Mouse (Mus musculus) limb, embryonic 11.5 days (tissue): ENCODE results near the gene Glipr1l3. TPM values are rescaled to one million over a fixed set of nuclear protein-coding genes. Genes with fewer than 3 reads are reported as not detected.
"Not testable (repeated sequence)": the region's sequence is repeated elsewhere in the genome, so short reads cannot be mapped to it uniquely, and the experiment has no call there.

Experiments
- ATAC-seq: fragments of 200-750 bp; cut with Nextera tagmentation; 2 replicates; pipeline ENCODE4 v1.8.0; 2017; ENCODE audit warnings: low read depth; ENCODE audit not compliant: insufficient number of reproducible peaks, low FRiP score, low TSS enrichment
- DNase-seq: peaks from one replicate; pipeline ENCODE4 v3.0.0-alpha.2; 2015; ENCODE audit warnings: low spot score
- H3K27ac ChIP-seq: fragments of 300-500 bp; sonication (generic); replicated peaks from 2 replicates; pipeline ENCODE4 v1.5.1; 2014; ENCODE audit warnings: low read depth, mild to moderate bottlenecking, low read length
- H3K27me3 ChIP-seq: fragments of 300-500 bp; sonication (generic); 2 replicates; pipeline ENCODE4 v1.6.1; 2014; ENCODE audit warnings: mild to moderate bottlenecking, low read length, mixed read lengths; ENCODE audit not compliant: control insufficient read depth, insufficient read depth
- H3K36me3 ChIP-seq: fragments of 300-500 bp; sonication (generic); 2 replicates; pipeline ENCODE4 v1.6.1; 2014; ENCODE audit warnings: mild to moderate bottlenecking, low read length, moderate library complexity, mixed read lengths; ENCODE audit not compliant: control insufficient read depth, insufficient read depth
- H3K4me1 ChIP-seq: fragments of 300-500 bp; sonication (generic); 2 replicates; pipeline ENCODE4 v1.6.1; 2014; ENCODE audit warnings: low read length, mixed read lengths; ENCODE audit not compliant: control insufficient read depth, insufficient read depth
- H3K4me2 ChIP-seq: fragments of 300-500 bp; sonication (generic); 2 replicates; pipeline ENCODE4 v1.6.1; 2014; ENCODE audit warnings: low read depth, mild to moderate bottlenecking, moderate library complexity; ENCODE audit not compliant: severe bottlenecking
- H3K4me3 ChIP-seq: fragments of 300-500 bp; sonication (generic); 2 replicates; pipeline ENCODE4 v1.5.1; 2014; ENCODE audit warnings: low read depth, low read length
- H3K9ac ChIP-seq: fragments of 300-500 bp; sonication (generic); 2 replicates; pipeline ENCODE4 v1.6.1; 2014; ENCODE audit warnings: mild to moderate bottlenecking, low read length
- H3K9me3 ChIP-seq: fragments of 300-500 bp; sonication (generic); 2 replicates; pipeline ENCODE4 v1.6.1; 2016; ENCODE audit warnings: low read length; ENCODE audit not compliant: control insufficient read depth
- WGBS: fragments of 180-500 bp; shearing (Covaris S2); extraction: QIAGEN DNeasy Blood & Tissue Kit; methylation state at CpG from one replicate; pipeline ENCODE4 v1.1.7; 2014; 5-methylcytosine and 5-hydroxymethylcytosine counted together
- polyA plus RNA-seq: library from polyadenylated mRNA; unstranded; fragments of >200 nt; fragmentation: Nextera tagmentation; extraction: Ambion mirVana; gene quantifications from 2 replicates; pipeline ENCODE4 v1.2.1, GENCODE M21; 2014

The Glipr1l3 gene
- polyA plus RNA-seq, 1 experiment from 2014 or later, result not detected

DNA sequence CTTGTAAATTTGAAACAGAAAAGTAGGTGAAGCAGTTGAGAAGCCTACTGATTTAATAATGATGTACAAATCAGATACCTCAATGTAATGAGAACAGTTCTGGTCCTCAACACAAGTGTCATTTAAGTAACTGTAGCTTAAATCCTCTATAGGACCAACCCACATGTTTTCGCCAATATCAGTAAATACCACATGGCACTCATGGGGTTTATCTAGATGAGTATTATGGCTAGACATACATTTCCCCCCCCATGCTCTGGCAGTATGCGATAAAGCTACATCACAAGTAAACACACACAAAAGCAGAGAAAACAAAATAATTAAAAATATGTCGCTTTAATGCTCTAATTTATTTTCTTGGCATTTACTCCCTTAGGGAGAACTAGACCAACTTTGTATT, 27.9 kb downstream of the Glipr1l3 start:
- Histone ChIP-seq H3K4me1 (no peaks in the 10 kb centered on the region), H3K4me3 (no peak overlapping the region), H3K27ac (no peak overlapping the region), H3K4me2 (no peak overlapping the region), H3K27me3 (no peaks in the 10 kb centered on the region), H3K36me3 (no peaks in the 10 kb centered on the region), H3K9me3 (no peaks in the 10 kb centered on the region), H3K9ac (no peak overlapping the region)
- WGBS, result 89% methylated on average over 3 of the region's 3 CpGs
- ATAC-seq, result no peak
- DNase-seq, result no peak

DNA sequence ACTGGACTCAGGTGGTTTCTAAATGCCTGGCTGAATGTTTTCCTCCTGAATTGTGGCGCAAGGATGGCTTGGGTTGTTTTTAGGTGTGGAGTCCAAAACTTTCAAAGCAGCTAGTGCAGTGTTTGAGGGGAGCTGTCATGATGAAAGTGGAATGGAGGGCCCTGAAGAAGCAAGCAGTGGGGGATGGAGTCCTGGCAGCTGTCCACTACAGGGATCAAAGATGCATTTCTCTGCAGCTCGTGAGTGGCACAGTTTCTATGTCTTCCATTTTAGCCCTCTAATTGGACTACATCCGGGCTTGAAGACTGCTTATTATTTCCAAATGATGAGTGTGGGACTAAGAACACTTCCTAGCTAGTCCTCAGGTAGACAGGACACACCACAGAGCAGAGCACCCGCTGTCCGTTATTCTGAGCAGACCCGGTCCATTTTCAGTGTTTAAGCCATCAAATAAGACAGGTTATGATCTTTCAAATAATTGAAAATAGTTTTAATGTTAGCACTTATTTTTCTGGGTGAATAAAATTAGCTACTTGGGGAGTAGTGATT, 32.4 kb downstream of the Glipr1l3 start:
- 62% methylated on average over 6 of the region's 6 CpGs for WGBS
- H3K27me3 ChIP-seq, H3K9me3 ChIP-seq, H3K4me3 ChIP-seq, H3K27ac ChIP-seq, H3K9ac ChIP-seq, H3K4me2 ChIP-seq, ATAC-seq, DNase-seq, H3K36me3 ChIP-seq, H3K4me1 ChIP-seq: not testable (repeated sequence)

DNA sequence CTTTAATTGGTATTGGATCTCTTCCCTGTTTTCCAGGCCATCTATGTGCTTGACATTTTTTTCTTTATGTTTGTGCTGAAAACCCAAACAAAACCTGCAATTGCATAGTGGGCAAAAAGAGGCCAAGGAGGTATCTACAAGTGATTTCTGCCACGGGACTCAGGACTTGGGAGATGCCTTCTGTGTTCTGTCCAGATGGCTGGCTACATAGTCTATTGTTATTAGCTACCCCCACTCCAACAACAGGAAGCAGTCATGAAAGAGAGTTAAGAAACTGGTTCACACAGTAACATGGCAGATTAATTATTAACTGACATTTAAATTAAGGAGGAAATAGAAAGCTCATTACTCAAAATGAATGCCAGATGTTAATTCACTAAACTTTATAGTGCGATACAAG, 35.0 kb downstream of the Glipr1l3 start:
- not testable (repeated sequence) for H3K36me3 ChIP-seq, H3K9me3 ChIP-seq, H3K9ac ChIP-seq, H3K4me2 ChIP-seq, H3K4me3 ChIP-seq, H3K27ac ChIP-seq, H3K27me3 ChIP-seq, DNase-seq, ATAC-seq, H3K4me1 ChIP-seq
- WGBS, result 30% methylated on average over 2 of the region's 2 CpGs

DNA sequence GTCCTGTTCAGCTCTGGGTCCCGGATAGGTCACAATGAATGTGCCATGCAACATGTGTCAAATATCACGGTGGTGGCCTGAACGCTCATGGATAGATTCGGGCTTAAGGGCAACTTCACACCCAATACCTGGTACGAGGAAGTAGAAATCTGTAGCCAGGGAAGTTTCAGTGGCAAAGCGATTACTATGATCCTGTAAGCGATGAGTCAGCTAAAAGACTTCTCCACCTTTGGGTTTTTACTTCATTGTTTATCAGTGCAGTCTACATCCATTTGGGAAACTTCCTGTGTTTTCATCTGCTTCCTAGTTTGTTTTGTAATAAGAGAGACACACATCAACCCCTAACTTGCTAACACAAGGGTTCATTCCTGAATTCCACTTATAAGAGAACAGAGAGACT, 49.7 kb downstream of the Glipr1l3 start:
- no peaks in the 10 kb centered on the region for H3K27me3 ChIP-seq
- no peaks in the 10 kb centered on the region for H3K9me3 ChIP-seq
- no peak overlapping the region for H3K9ac ChIP-seq
- DNase-seq (no peak), ATAC-seq (no peak)
- no peak overlapping the region for H3K27ac ChIP-seq
- no peak overlapping the region for H3K4me2 ChIP-seq
- no peaks in the 10 kb centered on the region for H3K36me3 ChIP-seq
- H3K4me3 ChIP-seq, result no peak overlapping the region
- no peaks in the 10 kb centered on the region for H3K4me1 ChIP-seq
- 89% methylated on average over 7 of the region's 7 CpGs for WGBS

DNA sequence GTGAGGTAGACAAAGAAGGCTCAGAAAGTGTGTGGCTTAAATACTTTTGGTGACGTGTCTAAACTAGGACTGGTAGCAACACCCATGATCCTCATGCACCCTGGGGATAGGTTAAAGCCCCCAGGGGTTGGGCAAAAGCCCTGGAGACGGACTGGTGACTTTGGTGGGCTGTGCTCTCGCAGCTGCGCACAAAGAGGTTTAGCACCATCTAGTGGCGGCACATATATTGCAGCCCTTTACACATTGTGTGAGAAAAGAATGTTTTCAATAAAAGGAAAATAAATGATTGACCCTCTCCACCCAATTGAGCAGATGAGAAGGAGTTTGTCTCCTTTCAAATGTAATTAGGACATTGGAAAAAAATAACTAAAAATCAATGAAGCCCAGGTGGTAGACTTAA, 54.3 kb downstream of the Glipr1l3 start:
- H3K4me2 ChIP-seq, H3K36me3 ChIP-seq, H3K27ac ChIP-seq, ATAC-seq, H3K9me3 ChIP-seq, H3K4me3 ChIP-seq, H3K9ac ChIP-seq, H3K27me3 ChIP-seq, H3K4me1 ChIP-seq: not testable (repeated sequence)
- 4% methylated on average over 5 of the region's 5 CpGs for WGBS
- DNase-seq, result peak; percentile 78

Other genes with a start within 250 kb of the Glipr1l3 start
- gene Krr1, start 187.7 kb downstream of the Glipr1l3 start, polyA plus RNA-seq, result 64.7 and 66.4 TPM in 2 replicates
- 1.5 and 1.7 TPM in 2 replicates for gene Glipr1, start 157.7 kb downstream of the Glipr1l3 start, polyA plus RNA-seq
- not detected in 2 replicates for gene Glipr1l1, start 100.1 kb downstream of the Glipr1l3 start, polyA plus RNA-seq
- not detected in 2 replicates for gene Glipr1l2, start 77.0 kb downstream of the Glipr1l3 start, polyA plus RNA-seq
- gene Caps2, start 3.3 kb upstream of the Glipr1l3 start, polyA plus RNA-seq, result 0.55 and 1.2 TPM in 2 replicates
- gene Kcnc2, start 110.8 kb upstream of the Glipr1l3 start, polyA plus RNA-seq, result 0.32 TPM in 1 of 2 replicates, not detected in the other